Mouse (Mus musculus): Measurements from ENCODE around the gene Kif21b.

GRCm38 (mm10) chr1:136102094-136102493 lies 29.1 kb upstream of the Kif21b start:
- TF ChIP-seq CTCF (IDR thresholded peaks at IDR 0.05; ENCODE audit: borderline replicate concordance, control insufficient read depth, extremely low read depth, insufficient read depth, low read length, poor library complexity), result no peak
- TF ChIP-seq POLR2A (IDR thresholded peaks at IDR 0.05; ENCODE audit: control insufficient read depth, extremely low read depth, insufficient read depth, low read length, poor library complexity), result no peak

Data from thymus, adult 2 months (tissue).